Mouse (Mus musculus) heart, embryonic 10.5 days (tissue): ENCODE measurements around the gene Dok5. TPM values are rescaled to one million over a fixed set of nuclear protein-coding genes. Genes with fewer than 3 reads are reported as not detected.

ENCODE experiments used
- DNase-seq: peaks from one replicate; pipeline ENCODE4 v3.0.0-alpha.2; 2017; ENCODE audit warnings: low spot score
- H3K27ac ChIP-seq: fragments of 300-500 bp; sonication (generic); 2 replicates; pipeline ENCODE4 v1.5.1; 2016; ENCODE audit warnings: mild to moderate bottlenecking
- H3K27me3 ChIP-seq: fragments of 300-500 bp; sonication (generic); 2 replicates; pipeline ENCODE4 v1.6.1; 2016; ENCODE audit warnings: mild to moderate bottlenecking; ENCODE audit not compliant: poor library complexity, insufficient read depth, severe bottlenecking
- H3K36me3 ChIP-seq: fragments of 300-500 bp; sonication (generic); 2 replicates; pipeline ENCODE4 v1.6.1; 2016; ENCODE audit warnings: mild to moderate bottlenecking, moderate library complexity
- H3K4me1 ChIP-seq: fragments of 300-500 bp; sonication (generic); 2 replicates; pipeline ENCODE4 v1.6.1; 2016; ENCODE audit warnings: mild to moderate bottlenecking
- H3K4me3 ChIP-seq: fragments of 300-500 bp; sonication (generic); 2 replicates; pipeline ENCODE4 v1.5.1; 2016; ENCODE audit warnings: mild to moderate bottlenecking, moderate library complexity
- H3K9me3 ChIP-seq: fragments of 300-500 bp; sonication (generic); 2 replicates; pipeline ENCODE4 v1.6.1; 2016; ENCODE audit warnings: mild to moderate bottlenecking, moderate library complexity
- WGBS: fragments of 180-500 bp; shearing (Covaris S2); methylation state at CpG from one replicate; pipeline ENCODE4 v1.1.7; 2016; 5-methylcytosine and 5-hydroxymethylcytosine counted together
- polyA plus RNA-seq: library from polyadenylated mRNA; unstranded; fragments of >200 nt; fragmentation: Nextera tagmentation; extraction: Ambion mirVana; gene quantifications from 2 replicates; pipeline ENCODE4 v1.2.1, GENCODE M21; 2016

Gene Dok5
- polyA plus RNA-seq, 1 experiment from 2014 or later, result 6.9 TPM

- 0 out of 2 replicates have a peak, but pooled peaks cover 5% of the 10 kb centered on the region for H3K9me3 ChIP-seq
- no peaks in the 10 kb centered on the region for H3K36me3 ChIP-seq
- no peaks in the 10 kb centered on the region for H3K27me3 ChIP-seq
- no peak overlapping the region for H3K4me3 ChIP-seq
- H3K4me1 ChIP-seq, result peaks cover 26% of the 10 kb centered on the region
- 85% methylated on average over 3 of the region's 3 CpGs for WGBS
- H3K27ac ChIP-seq, result no peak overlapping the region
- DNase-seq, result no peak
These were observed 17.3 kb downstream of the Dok5 start for GRCm38 (mm10) chr2:170748901-170749300.

DNA sequence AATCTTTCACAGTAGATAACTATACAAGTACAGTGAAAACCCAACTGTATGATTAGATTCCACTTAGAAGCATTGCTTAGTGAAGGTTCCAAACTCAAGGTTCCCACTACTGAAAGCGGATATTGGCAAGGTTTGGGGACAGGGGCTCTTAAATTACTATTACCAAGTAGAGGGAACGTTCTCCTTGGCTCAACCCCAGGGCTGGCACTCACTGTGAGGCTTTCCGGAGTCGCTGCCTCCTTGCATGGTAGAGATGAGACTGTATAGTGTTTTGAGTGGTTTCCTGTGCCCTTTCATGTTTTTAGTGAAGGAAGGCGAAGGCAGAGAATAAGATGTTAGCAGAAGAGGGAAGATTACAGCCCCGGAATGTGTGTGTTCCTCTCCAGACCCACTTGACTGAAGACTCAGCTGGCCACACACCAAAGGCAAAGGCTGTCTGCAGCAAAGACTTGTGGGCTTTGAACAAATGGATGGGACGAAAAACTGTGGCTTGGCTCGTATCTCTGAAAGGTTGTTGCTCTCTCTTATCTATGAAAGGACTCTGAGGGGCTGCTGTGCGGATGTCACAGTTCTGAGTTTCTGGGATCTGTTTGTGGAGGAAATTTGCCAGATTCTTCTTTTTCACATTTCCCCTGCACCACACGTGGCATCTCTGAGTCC, 20.7 kb downstream of the Dok5 start:
- H3K27ac ChIP-seq, result no peak overlapping the region
- no peaks in the 10 kb centered on the region for H3K9me3 ChIP-seq
- peaks cover 45% of the 10 kb centered on the region for H3K4me1 ChIP-seq
- no peak overlapping the region for H3K4me3 ChIP-seq
- H3K36me3 ChIP-seq, result no peaks in the 10 kb centered on the region
- no peak for DNase-seq
- no peaks in the 10 kb centered on the region for H3K27me3 ChIP-seq
- 40% methylated on average over 10 of the region's 10 CpGs for WGBS

GRCm38 (mm10) chr2:170755817-170756216, 24.2 kb downstream of the Dok5 start:
- H3K27ac ChIP-seq, result peak overlapping the region; percentile 44
- DNase-seq, result no peak
- H3K4me3 ChIP-seq, result no peak overlapping the region
- whole genome bisulfite sequencing, result 48% methylated on average over 2 of the region's 2 CpGs
- no peaks in the 10 kb centered on the region for H3K9me3 ChIP-seq
- H3K36me3 ChIP-seq, result no peaks in the 10 kb centered on the region
- no peaks in the 10 kb centered on the region for H3K27me3 ChIP-seq
- H3K4me1 ChIP-seq, result peaks cover 52% of the 10 kb centered on the region

- Histone ChIP-seq H3K4me3 (no peak overlapping the region), H3K27ac (no peak overlapping the region), H3K9me3 (no peaks in the 10 kb centered on the region), H3K4me1 (peaks cover 51% of the 10 kb centered on the region), H3K27me3 (no peaks in the 10 kb centered on the region), H3K36me3 (no peaks in the 10 kb centered on the region)
- no peak for DNase-seq
- WGBS, result 77% methylated on average over 7 of the region's 7 CpGs
These were observed 25.1 kb downstream of the Dok5 start for GRCm38 (mm10) chr2:170756667-170757066.

DNA sequence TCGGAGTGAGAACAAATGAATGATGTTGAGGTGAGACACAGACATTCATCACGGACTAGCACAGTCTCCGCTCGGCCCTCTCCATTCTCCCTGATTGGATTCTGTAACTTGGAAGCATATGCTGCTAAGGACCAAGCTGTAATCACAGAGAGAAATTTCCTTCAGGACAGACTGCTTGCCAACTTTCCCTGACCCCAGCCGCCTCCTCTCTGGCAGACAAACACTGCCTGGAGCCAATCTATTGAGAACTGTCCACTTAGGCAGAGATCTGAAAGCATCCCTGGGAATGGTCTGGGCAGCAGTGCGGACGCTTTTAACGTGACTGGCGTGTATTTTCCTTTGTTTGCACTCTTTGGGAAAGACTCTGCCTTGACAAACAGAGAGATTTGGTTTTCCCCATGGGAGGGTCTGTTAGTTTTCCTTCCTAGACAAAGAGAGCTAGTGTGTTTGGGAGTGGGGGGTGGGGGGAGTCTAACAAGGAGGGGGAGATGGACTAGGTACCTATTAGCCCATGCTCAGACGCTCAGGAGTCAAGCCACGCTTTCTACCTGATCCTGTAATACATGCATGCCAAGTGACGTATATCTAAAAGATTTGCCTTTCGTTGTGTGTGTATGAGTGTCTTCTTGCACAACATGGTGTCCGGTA, 25.7 kb downstream of the Dok5 start:
- Histone ChIP-seq H3K27me3 (no peaks in the 10 kb centered on the region), H3K27ac (no peak overlapping the region), H3K4me1 (peaks cover 44% of the 10 kb centered on the region), H3K36me3 (no peaks in the 10 kb centered on the region), H3K4me3 (no peak overlapping the region), H3K9me3 (no peaks in the 10 kb centered on the region)
- no peak for DNase-seq
- WGBS, result 55% methylated on average over 14 of the region's 14 CpGs

- H3K4me1 ChIP-seq, result peaks cover 36% of the 10 kb centered on the region
- H3K4me3 ChIP-seq, result no peak overlapping the region
- no peak for DNase-seq
- H3K36me3 ChIP-seq, result no peaks in the 10 kb centered on the region
- no peaks in the 10 kb centered on the region for H3K9me3 ChIP-seq
- no peaks in the 10 kb centered on the region for H3K27me3 ChIP-seq
- WGBS, result 91% methylated on average over 5 of the region's 5 CpGs
- H3K27ac ChIP-seq, result no peak overlapping the region
These were observed 26.6 kb downstream of the Dok5 start for GRCm38 (mm10) chr2:170758201-170758600.

GRCm38 (mm10) chr2:170764704-170765103, 33.1 kb downstream of the Dok5 start:
- no peak for DNase-seq
- Histone ChIP-seq H3K36me3 (no peaks in the 10 kb centered on the region), H3K4me3 (no peak overlapping the region), H3K4me1 (peaks cover 8% of the 10 kb centered on the region; the same call in 1 of the 2 replicates), H3K9me3 (no peaks in the 10 kb centered on the region), H3K27ac (no peak overlapping the region), H3K27me3 (no peaks in the 10 kb centered on the region)
- 73% methylated on average over 3 of the region's 3 CpGs for WGBS

DNA sequence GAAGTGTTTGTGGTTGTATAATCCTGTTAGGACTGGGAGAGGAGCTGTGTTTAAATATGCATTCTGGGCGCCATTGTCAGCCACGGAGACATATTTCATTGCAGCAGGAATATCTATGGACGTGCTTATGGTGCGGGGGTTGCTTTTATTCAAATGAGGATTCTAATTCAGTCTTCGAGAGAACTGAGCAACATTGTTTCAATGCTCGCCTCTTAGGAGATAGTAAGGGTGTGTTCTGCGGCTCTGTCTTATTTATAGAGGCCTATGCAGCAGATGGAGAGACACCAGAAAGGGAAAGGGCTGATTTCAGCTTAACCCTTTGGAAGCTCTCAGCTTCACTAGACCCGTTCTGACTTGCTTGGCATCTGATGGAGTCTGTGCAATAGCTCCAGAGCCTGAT, 35.6 kb downstream of the Dok5 start:
- H3K9me3 ChIP-seq, result no peaks in the 10 kb centered on the region
- no peaks in the 10 kb centered on the region for H3K36me3 ChIP-seq
- 0 out of 2 replicates have a peak, but pooled peaks cover 4% of the 10 kb centered on the region for H3K27me3 ChIP-seq
- no peak overlapping the region for H3K27ac ChIP-seq
- DNase-seq, result no peak
- H3K4me1 ChIP-seq, result peaks cover 11% of the 10 kb centered on the region
- no peak overlapping the region for H3K4me3 ChIP-seq
- 42% methylated on average over 8 of the region's 8 CpGs for WGBS

- Histone ChIP-seq H3K4me1 (peaks cover 16% of the 10 kb centered on the region), H3K4me3 (no peak overlapping the region), H3K36me3 (no peaks in the 10 kb centered on the region), H3K9me3 (no peaks in the 10 kb centered on the region), H3K27me3 (0 out of 2 replicates have a peak, but pooled peaks cover 4% of the 10 kb centered on the region), H3K27ac (no peak overlapping the region)
- WGBS, result 49% methylated on average over 6 of the region's 6 CpGs
- DNase-seq, result no peak
These were observed 37.1 kb downstream of the Dok5 start for GRCm38 (mm10) chr2:170768699-170769098.

- WGBS, result 25% methylated on average over 1 of the region's 1 CpGs
- H3K36me3 ChIP-seq, result no peaks in the 10 kb centered on the region
- no peak overlapping the region for H3K4me3 ChIP-seq
- no peak for DNase-seq
- 0 out of 2 replicates have a peak, but pooled peaks cover 4% of the 10 kb centered on the region for H3K27me3 ChIP-seq
- H3K9me3 ChIP-seq, result no peaks in the 10 kb centered on the region
- peaks cover 19% of the 10 kb centered on the region for H3K4me1 ChIP-seq
- peak overlapping the region; percentile 10; the same call in 1 of the 2 replicates for H3K27ac ChIP-seq
These were observed 39.9 kb downstream of the Dok5 start for GRCm38 (mm10) chr2:170771555-170771954.

DNA sequence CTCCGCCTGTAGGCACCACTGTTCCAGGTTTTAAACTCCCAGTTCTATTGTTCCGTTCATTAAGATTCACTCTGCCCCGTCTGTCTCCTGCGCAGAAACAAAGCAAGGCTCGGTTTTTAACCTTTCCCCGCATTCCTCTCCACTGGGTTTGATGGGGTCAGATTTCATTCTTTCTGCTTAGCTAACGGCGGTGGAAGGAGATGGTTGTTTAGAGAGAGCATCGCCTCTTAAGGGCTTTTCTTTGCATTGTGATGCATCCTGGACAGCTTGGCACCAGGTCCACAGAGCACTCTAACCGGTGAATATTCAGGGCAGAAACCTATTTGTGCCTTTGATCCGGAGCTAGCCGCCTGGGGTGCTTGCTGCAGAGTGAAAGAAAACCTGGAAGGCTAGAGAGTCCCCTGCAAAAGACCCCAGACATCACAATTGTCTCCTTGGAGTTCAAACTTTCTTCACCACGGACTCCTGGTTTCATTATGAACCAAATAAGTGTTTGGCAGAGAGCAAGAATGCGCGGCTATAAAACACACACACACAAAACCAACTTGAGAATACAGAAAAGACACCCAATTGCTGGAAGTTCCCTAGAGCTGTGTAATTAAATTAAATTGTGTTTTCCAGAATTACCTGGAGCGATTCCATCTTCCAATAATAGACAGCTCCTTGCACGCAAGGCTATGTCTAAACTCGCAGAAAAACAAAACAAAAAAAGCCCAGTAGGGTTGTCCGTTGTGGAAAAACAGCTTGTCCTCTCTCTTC, 40.7 kb downstream of the Dok5 start:
- Histone ChIP-seq H3K27me3 (0 out of 2 replicates have a peak, but pooled peaks cover 4% of the 10 kb centered on the region), H3K9me3 (no peaks in the 10 kb centered on the region), H3K27ac (peak overlapping the region; percentile 36; the same call in 1 of the 2 replicates), H3K4me1 (peaks cover 24% of the 10 kb centered on the region), H3K36me3 (no peaks in the 10 kb centered on the region), H3K4me3 (peak overlapping the region; percentile 31)
- 11% methylated on average over 19 of the region's 19 CpGs for WGBS
- no peak for DNase-seq

DNA sequence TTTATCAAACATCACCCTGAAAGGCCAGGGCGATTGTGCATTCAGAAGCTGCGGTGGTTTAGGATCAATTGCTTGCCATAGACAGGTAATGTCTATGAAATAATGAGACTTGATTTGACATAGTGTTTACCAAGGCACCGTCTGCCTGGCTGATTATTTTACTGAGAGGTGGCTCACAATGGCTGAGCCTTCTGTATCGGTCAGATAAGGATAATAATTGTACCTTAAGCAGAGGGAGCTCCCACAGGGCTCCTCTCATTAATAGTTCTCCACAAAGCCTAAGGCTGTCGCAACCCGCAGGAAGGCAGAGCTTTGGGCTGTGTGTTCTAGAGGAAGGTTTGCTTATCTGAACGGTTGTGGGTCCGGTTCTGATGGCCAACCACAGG, 41.3 kb downstream of the Dok5 start:
- no peaks in the 10 kb centered on the region for H3K36me3 ChIP-seq
- H3K27ac ChIP-seq, result no peak overlapping the region; the same call in 1 of the 2 replicates
- no peaks in the 10 kb centered on the region for H3K9me3 ChIP-seq
- DNase-seq, result no peak
- WGBS, result 54% methylated on average over 8 of the region's 8 CpGs
- H3K4me3 ChIP-seq, result no peak overlapping the region; the same call in 1 of the 2 replicates
- 0 out of 2 replicates have a peak, but pooled peaks cover 4% of the 10 kb centered on the region for H3K27me3 ChIP-seq
- peaks cover 24% of the 10 kb centered on the region for H3K4me1 ChIP-seq

DNA sequence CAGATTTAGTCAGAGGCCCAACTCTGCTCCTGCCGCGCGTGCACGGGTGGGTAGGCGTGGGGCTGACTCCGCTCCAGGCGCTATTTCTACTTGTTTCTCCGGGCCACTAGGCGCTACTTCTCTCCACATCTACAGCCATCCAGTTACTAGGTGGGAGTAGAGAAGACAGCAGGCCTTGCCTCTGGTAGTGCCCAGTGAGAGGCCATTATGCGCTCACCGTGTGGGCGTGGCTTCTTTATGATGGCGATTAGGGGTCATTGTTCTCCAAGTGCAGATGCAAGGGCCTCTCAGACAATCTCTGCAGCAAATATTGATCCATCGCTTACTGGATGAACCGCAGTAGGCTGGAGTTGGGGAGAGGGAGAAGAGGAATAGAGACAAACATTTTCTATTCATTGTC, 44.0 kb downstream of the Dok5 start:
- Histone ChIP-seq H3K4me3 (no peak overlapping the region), H3K36me3 (no peaks in the 10 kb centered on the region), H3K27ac (no peak overlapping the region), H3K9me3 (no peaks in the 10 kb centered on the region), H3K4me1 (peaks cover 17% of the 10 kb centered on the region; the same call in 1 of the 2 replicates), H3K27me3 (0 out of 2 replicates have a peak, but pooled peaks cover 4% of the 10 kb centered on the region)
- WGBS, result 90% methylated on average over 15 of the region's 15 CpGs
- DNase-seq, result no peak
